Mouse (Mus musculus) heart, embryonic 14.5 days (tissue): Measurements from ENCODE around the gene Hsf5. TPM values are rescaled to one million over a fixed set of nuclear protein-coding genes. Genes with fewer than 3 reads are reported as not detected.

Experiments used
- ATAC-seq: fragments of 200-750 bp; cut with Nextera tagmentation; 2 replicates; pipeline ENCODE4 v1.8.0; 2017; ENCODE audit warnings: low read depth, moderate TSS enrichment; ENCODE audit not compliant: insufficient number of reproducible peaks, insufficient read depth, low FRiP score
- H3K27ac ChIP-seq, 2 experiments: fragments of 200-500 bp in 1 of 2; fragments of 300-500 bp in 1 of 2; sonication (generic) in 1 of 2; replicated peaks in 1 of 2; 2 replicates each; pipeline ENCODE4 v1.5.1; 2012 to 2014; ENCODE audit warnings: low read depth in 2 of 2, low read length in 2 of 2, control low read depth in 1 of 2, mild to moderate bottlenecking in 1 of 2, mixed read lengths in 1 of 2; ENCODE audit not compliant: control insufficient read depth in 1 of 2, insufficient read depth in 1 of 2
- H3K27me3 ChIP-seq: fragments of 300-500 bp; sonication (generic); 2 replicates; pipeline ENCODE4 v1.6.1; 2014; ENCODE audit warnings: mild to moderate bottlenecking, low read length, control low read depth; ENCODE audit not compliant: control insufficient read depth, insufficient read depth
- H3K36me3 ChIP-seq: fragments of 300-500 bp; sonication (generic); 2 replicates; pipeline ENCODE4 v1.6.1; 2014; ENCODE audit warnings: mild to moderate bottlenecking, control low read depth, low read length, mixed read lengths; ENCODE audit not compliant: control insufficient read depth, insufficient read depth
- H3K4me1 ChIP-seq, 2 experiments: fragments of 200-500 bp in 1 of 2; fragments of 300-500 bp in 1 of 2; sonication (generic) in 1 of 2; 2 replicates each; pipeline ENCODE4 v1.6.1; 2012 to 2014; ENCODE audit warnings: low read length in 2 of 2, control low read depth in 1 of 2, mixed read lengths in 1 of 2; ENCODE audit not compliant: control insufficient read depth in 2 of 2, insufficient read depth in 2 of 2
- H3K4me2 ChIP-seq: fragments of 300-500 bp; sonication (generic); 2 replicates; pipeline ENCODE4 v1.6.1; 2014; ENCODE audit warnings: mild to moderate bottlenecking, low read length
- H3K4me3 ChIP-seq, 2 experiments: fragments of 200-500 bp in 1 of 2; fragments of 300-500 bp in 1 of 2; sonication (generic) in 1 of 2; 2 replicates each; pipeline ENCODE4 v1.5.1; 2012 to 2014; ENCODE audit warnings: low read length in 2 of 2, mild to moderate bottlenecking in 2 of 2, control low read depth in 1 of 2, low read depth in 1 of 2, moderate library complexity in 1 of 2; ENCODE audit not compliant: control insufficient read depth in 1 of 2, insufficient read depth in 1 of 2
- H3K9ac ChIP-seq: fragments of 300-500 bp; sonication (generic); 2 replicates; pipeline ENCODE4 v1.6.1; 2014; ENCODE audit warnings: mild to moderate bottlenecking, low read length
- H3K9me3 ChIP-seq: fragments of 300-500 bp; sonication (generic); 2 replicates; pipeline ENCODE4 v1.6.1; 2016; ENCODE audit warnings: low read length, control low read depth; ENCODE audit not compliant: control insufficient read depth
- WGBS: fragments of 180-500 bp; shearing (Covaris S2); extraction: QIAGEN DNeasy Blood & Tissue Kit; methylation state at CpG from one replicate; pipeline ENCODE4 v1.1.7; 2014; 5-methylcytosine and 5-hydroxymethylcytosine counted together
- polyA plus RNA-seq: library from polyadenylated mRNA; unstranded; fragments of >200 nt; fragmentation: Nextera tagmentation; extraction: Ambion mirVana; gene quantifications from 2 replicates; pipeline ENCODE4 v1.2.1, GENCODE M21; 2014

Hsf5 gene
- polyA plus RNA-seq, 1 experiment from 2014 or later: 0.15 TPM

GRCm38 (mm10) chr11:87682096-87682495 is 65.1 kb downstream of the Hsf5 start:
- no peaks in the 10 kb centered on the region for H3K9me3 ChIP-seq
- 87% methylated on average over 12 of the region's 12 CpGs for WGBS
- H3K27ac ChIP-seq: no peak overlapping the region
- H3K27me3 ChIP-seq: no peaks in the 10 kb centered on the region
- no peak overlapping the region for H3K9ac ChIP-seq
- no peak overlapping the region for H3K4me3 ChIP-seq
- H3K4me1 ChIP-seq: peaks cover 3 to 7% of the 10 kb centered on the region in 2 experiments; a peak in 1 of 4 replicates
- no peaks in the 10 kb centered on the region for H3K36me3 ChIP-seq
- H3K4me2 ChIP-seq: no peak overlapping the region
- ATAC-seq: no peak

DNA sequence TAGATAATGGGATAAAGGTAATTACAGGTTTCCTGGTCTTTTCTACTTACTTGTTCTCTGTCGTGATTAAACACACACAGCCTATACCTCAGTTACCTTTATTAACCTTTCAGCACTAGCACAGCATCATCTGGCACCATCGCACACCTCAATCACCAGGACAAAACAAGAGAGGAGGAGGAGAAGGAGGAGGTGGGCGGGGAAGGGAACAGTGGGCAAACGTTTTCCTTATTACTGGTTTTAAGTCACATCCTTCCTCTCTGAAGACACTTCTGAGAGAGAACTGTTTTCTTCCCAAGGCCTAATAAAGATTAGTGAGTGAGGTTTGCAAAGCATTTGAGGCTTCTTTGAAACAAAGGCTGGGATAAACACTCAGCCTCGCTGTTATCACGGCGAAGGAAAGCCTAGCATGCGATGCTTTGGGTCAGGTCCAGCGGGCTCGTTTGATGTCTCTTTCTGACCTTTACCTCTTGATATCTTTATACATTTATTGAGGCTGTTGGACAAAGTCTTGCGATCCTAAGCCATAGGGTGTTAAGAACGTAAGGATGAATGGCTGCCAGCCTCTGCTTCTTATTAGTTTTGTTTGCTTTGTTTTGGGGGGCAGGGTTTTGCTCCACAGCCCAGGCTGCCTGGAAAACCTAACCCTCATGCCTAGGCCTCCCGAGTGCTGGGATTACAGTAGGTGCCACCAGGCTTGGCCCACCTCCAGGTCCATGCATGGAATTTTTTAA is 66.0 kb downstream of the Hsf5 start:
- no peaks in the 10 kb centered on the region for H3K36me3 ChIP-seq
- peaks cover 11% of the 10 kb centered on the region in 2 experiments for H3K4me1 ChIP-seq
- peak overlapping the region in 1 of 2 experiments; percentile 27; a peak in 1 of 4 replicates for H3K27ac ChIP-seq
- no peak overlapping the region for H3K4me3 ChIP-seq
- no peak for ATAC-seq
- H3K9me3 ChIP-seq: no peaks in the 10 kb centered on the region
- H3K9ac ChIP-seq: no peak overlapping the region
- no peak overlapping the region for H3K4me2 ChIP-seq
- H3K27me3 ChIP-seq: no peaks in the 10 kb centered on the region
- 42% methylated on average over 13 of the region's 13 CpGs for WGBS

DNA sequence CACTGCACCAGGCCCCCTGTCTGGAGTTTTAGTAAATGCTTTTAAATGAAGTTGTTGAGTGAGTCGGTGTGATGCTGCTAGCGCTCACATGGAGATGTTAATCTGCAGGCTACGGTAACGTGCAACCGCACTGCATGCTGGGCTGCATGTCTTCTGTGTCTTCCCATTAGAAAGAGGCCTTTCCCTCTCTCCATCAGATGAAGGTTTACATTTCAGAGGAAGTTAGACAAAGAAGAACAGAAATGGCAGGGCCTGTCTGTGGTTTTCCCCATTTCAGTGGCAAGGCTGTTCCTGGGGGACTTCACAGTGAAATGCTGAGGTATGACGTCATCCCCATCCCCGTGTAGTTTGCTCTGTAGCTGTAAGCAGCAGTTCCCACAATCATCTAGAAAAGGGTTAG is 69.4 kb downstream of the Hsf5 start:
- Histone ChIP-seq H3K27ac (no peak overlapping the region), H3K9ac (no peak overlapping the region), H3K4me3 (no peak overlapping the region), H3K36me3 (no peaks in the 10 kb centered on the region), H3K4me1 (peaks cover 18 to 30% of the 10 kb centered on the region in 2 experiments), H3K9me3 (no peaks in the 10 kb centered on the region), H3K4me2 (no peak overlapping the region), H3K27me3 (no peaks in the 10 kb centered on the region)
- WGBS: 58% methylated on average over 7 of the region's 7 CpGs
- no peak for ATAC-seq

- WGBS: 43% methylated on average over 15 of the region's 15 CpGs
- H3K4me3 ChIP-seq: no peak overlapping the region
- H3K4me2 ChIP-seq: no peak overlapping the region
- no peak for ATAC-seq
- no peaks in the 10 kb centered on the region for H3K36me3 ChIP-seq
- H3K27me3 ChIP-seq: no peaks in the 10 kb centered on the region
- H3K4me1 ChIP-seq: peaks cover 18 to 30% of the 10 kb centered on the region in 2 experiments
- no peaks in the 10 kb centered on the region for H3K9me3 ChIP-seq
- no peak overlapping the region for H3K27ac ChIP-seq
- H3K9ac ChIP-seq: no peak overlapping the region
Observed at GRCm38 (mm10) chr11:87687246-87688225, 70.6 kb downstream of the Hsf5 start.

DNA sequence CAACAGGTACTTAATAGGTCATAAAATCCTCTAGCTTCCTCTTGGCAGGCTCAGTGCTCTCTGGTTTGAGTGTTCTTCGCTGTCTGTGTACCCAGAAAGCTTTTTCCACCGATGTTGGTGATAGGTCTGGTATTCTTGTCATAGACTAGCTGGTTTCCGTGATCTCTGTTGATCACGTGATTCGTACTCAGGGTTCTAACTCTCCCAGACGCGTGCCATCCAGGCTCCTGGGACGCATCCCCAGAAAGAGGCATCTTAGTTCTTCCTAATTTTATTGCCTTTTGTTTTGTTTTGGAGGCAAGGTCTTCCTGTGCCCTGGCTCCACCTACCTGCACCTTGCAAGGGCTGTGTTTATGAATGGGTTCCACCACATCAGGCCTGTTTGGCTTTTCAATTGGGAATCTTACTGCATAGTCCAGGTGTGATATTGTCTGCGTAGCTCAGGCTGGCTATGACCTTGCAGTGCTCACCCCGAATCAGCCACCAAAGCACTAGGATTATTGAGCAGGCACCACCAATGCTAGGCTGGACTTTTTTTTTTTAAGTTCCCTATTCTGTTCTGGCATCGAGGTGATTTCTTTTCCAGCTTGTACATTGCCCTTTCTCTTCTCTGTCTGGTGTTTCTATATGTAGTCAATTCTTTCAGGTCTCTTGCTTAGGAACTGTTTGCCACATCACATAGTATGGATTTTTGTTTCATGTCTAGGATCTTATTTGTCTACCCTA is 71.7 kb downstream of the Hsf5 start:
- H3K27ac ChIP-seq: no peak overlapping the region
- H3K4me2 ChIP-seq: no peak overlapping the region
- no peaks in the 10 kb centered on the region for H3K27me3 ChIP-seq
- no peak overlapping the region for H3K9ac ChIP-seq
- ATAC-seq: no peak
- no peaks in the 10 kb centered on the region for H3K36me3 ChIP-seq
- H3K9me3 ChIP-seq: no peaks in the 10 kb centered on the region
- H3K4me3 ChIP-seq: no peak overlapping the region
- H3K4me1 ChIP-seq: peaks cover 11 to 28% of the 10 kb centered on the region in 2 experiments
- 87% methylated on average over 11 of the region's 11 CpGs for WGBS

DNA sequence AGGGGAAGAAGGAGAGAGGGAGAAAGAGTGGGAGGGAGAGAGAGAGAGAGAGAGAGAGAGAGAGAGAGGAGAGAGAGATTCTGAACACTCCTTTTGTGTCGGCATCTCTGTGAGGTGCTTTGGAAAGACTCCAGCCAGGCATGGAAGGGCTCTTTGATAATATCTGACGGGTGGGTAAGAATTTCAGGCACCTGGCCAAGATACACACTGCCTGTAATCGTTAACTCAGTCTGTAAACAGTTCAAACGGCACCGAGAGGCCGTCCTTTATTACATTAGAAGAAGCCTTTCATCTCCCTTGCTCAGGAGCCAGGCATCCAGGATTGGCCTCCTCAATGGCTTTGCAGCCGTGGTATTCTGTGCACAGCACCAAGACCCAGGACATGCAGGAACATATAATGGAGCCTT is 72.4 kb downstream of the Hsf5 start:
- ATAC-seq: 0 out of 2 replicates have a peak, but pooled peaks have one; percentile 43
- H3K27ac ChIP-seq: peak overlapping the region; percentile 46 to 71
- H3K27me3 ChIP-seq: no peaks in the 10 kb centered on the region
- H3K4me3 ChIP-seq: no peak overlapping the region
- H3K4me2 ChIP-seq: peak overlapping the region; percentile 42
- H3K4me1 ChIP-seq: peaks cover 11 to 28% of the 10 kb centered on the region in 2 experiments
- H3K9me3 ChIP-seq: no peaks in the 10 kb centered on the region
- H3K36me3 ChIP-seq: no peaks in the 10 kb centered on the region
- H3K9ac ChIP-seq: no peak overlapping the region
- WGBS: 4% methylated on average over 7 of the region's 7 CpGs
